ENCODE assay signal across 8 mouse cellular contexts in genomic region chr10:112929222-112929615, GRCm38 (mm10). TPM values are rescaled to one million over a fixed set of nuclear protein-coding genes. Genes with fewer than 3 reads are reported as not detected.
DNase-seq lines count a peak whose midpoint lies in the region; ATAC-seq and TF ChIP-seq lines count a peak whose summit lies in the region.

No protein-coding gene starts in this region.

- WGBS in heart, embryonic 12.5 days, result 43% methylated on average over 9 of the region's 9 CpGs
- WGBS in hindbrain, embryonic 12.5 days, result 44% methylated on average over 9 of the region's 9 CpGs

- CTCF ChIA-PET in Patski (lab: Charles Lee), result interaction anchor here (1.0 kb wide), 1 partner anchor 82 kb away, joined by 3 read pairs; no protein-coding TSS in a partner anchor

- TF ChIP-seq CTCF in Patski (IDR thresholded peaks at IDR 0.05), result peak; percentile 49

- H3K4me1 ChIP-seq in heart, embryonic 12.5 days (replicated peaks), result peaks cover 25% of the 10 kb centered on the region
- H3K4me1 ChIP-seq in hindbrain, embryonic 12.5 days, result peaks cover 25% of the 10 kb centered on the region
- peaks cover 32% of the 10 kb centered on the region for H3K4me1 ChIP-seq in megakaryocyte, embryonic 14.5 days

- no peaks in the 10 kb centered on the region for H3K9me3 ChIP-seq in heart, embryonic 12.5 days (replicated peaks)
- H3K9me3 ChIP-seq in hindbrain, embryonic 12.5 days (replicated peaks), result no peaks in the 10 kb centered on the region
- H3K9me3 ChIP-seq in megakaryocyte, embryonic 14.5 days, result no peaks in the 10 kb centered on the region

- no peak for ATAC-seq in heart, embryonic 12.5 days (ENCODE audit: insufficient number of reproducible peaks, low FRiP score)
- peak; percentile 69 for ATAC-seq in Patski
- ATAC-seq in hindbrain, embryonic 12.5 days (ENCODE audit: low FRiP score), result peak; percentile 42

- no peak for DNase-seq in heart, adult 18-20 months
- DNase-seq in Patski (ENCODE audit: low read depth, low spot score), result no peak
- DNase-seq in adrenal gland, postnatal 36 days, result no peak
- no peak for DNase-seq in urinary bladder, postnatal 10 days (ENCODE audit: low spot score)
- DNase-seq in ovary, adult 18-20 months (ENCODE audit: low spot score), result no peak

- H3K27me3 ChIP-seq in heart, embryonic 12.5 days (replicated peaks), result no peaks in the 10 kb centered on the region
- H3K27me3 ChIP-seq in Patski, result no peaks in the 10 kb centered on the region
- H3K27me3 ChIP-seq in hindbrain, embryonic 12.5 days, result no peaks in the 10 kb centered on the region
- H3K27me3 ChIP-seq in megakaryocyte, embryonic 14.5 days (replicated peaks), result no peaks in the 10 kb centered on the region

- peak overlapping the region; percentile 99; the same call in 1 of the 2 replicates for H3K9ac ChIP-seq in heart, embryonic 12.5 days
- H3K9ac ChIP-seq in hindbrain, embryonic 12.5 days, result peak overlapping the region; percentile 95

- H3K4me3 ChIP-seq in heart, embryonic 12.5 days, result peak overlapping the region; percentile 89
- peak overlapping the region; percentile 76 for H3K4me3 ChIP-seq in hindbrain, embryonic 12.5 days
- H3K4me3 ChIP-seq in megakaryocyte, embryonic 14.5 days (replicated peaks), result peak overlapping the region; percentile 94

- POLR2A ChIA-PET in Patski (lab: Charles Lee), result no interaction called here

- in situ Hi-C loops in Patski (cut with MboI; ENCODE audit: low pct_unique_long_range_greater_than_20kb), result no loop called here

- H3K36me3 ChIP-seq in heart, embryonic 12.5 days, result peaks cover 24% of the 10 kb centered on the region
- H3K36me3 ChIP-seq in hindbrain, embryonic 12.5 days, result peaks cover 25% of the 10 kb centered on the region
- H3K36me3 ChIP-seq in megakaryocyte, embryonic 14.5 days (replicated peaks; ENCODE audit: low read length), result peaks cover 31% of the 10 kb centered on the region

- 0 out of 2 replicates have a peak overlapping the region, but pooled peaks have one; percentile 98 for H3K27ac ChIP-seq in heart, embryonic 12.5 days (ENCODE audit: poor library complexity, severe bottlenecking)
- H3K27ac ChIP-seq in hindbrain, embryonic 12.5 days, result peak overlapping the region; percentile 96

- H3K4me2 ChIP-seq in heart, embryonic 12.5 days, result peak overlapping the region; percentile 81
- peak overlapping the region; percentile 81 for H3K4me2 ChIP-seq in hindbrain, embryonic 12.5 days (replicated peaks)

RNA-seq across cellular contexts. Expression of gene Atxn7l3b, which starts 0.4 kb away (rescaled TPM):
- polyA plus RNA-seq in heart, embryonic 12.5 days (2016; fragmentation: Nextera tagmentation; extraction: Ambion mirVana), result 139 and 144 TPM in 2 replicates
- 10 to 100 TPM; 23.3 to 25.2 TPM for total RNA-seq in heart, adult 18-20 months (2021)
- 64.7 TPM for polyA plus RNA-seq in Patski (2021)
- 362 and 396 TPM in 2 replicates for polyA plus RNA-seq in hindbrain, embryonic 12.5 days (2016; fragmentation: Nextera tagmentation; extraction: Ambion mirVana)
- polyA plus RNA-seq in megakaryocyte, embryonic 14.5 days (2012; ENCODE audit: insufficient read depth, low replicate concordance), result 12.4 and 12.9 TPM in 2 replicates
- total RNA-seq in adrenal gland, postnatal 36 days (2021), result 100 to 1,000 TPM in 1 of 2 experiments, 10 to 100 TPM in 1; 78.2 to 102 TPM
